Mouse (Mus musculus) hindbrain, postnatal 0 days (tissue): ENCODE measurements around the gene Mindy4. TPM values are rescaled to one million over a fixed set of nuclear protein-coding genes. Genes with fewer than 3 reads are reported as not detected.

ENCODE experiments used
- ATAC-seq: fragments of 200-750 bp; cut with Nextera tagmentation; 2 replicates; pipeline ENCODE4 v1.8.0; 2017; ENCODE audit warnings: mild to moderate bottlenecking, moderate TSS enrichment, moderate library complexity
- DNase-seq: peaks from one replicate; pipeline ENCODE4 v3.0.0-alpha.2; 2015; ENCODE audit warnings: low spot score
- H3K27ac ChIP-seq: fragments of 300-500 bp; sonication (generic); 2 replicates; pipeline ENCODE4 v1.5.1; 2014; ENCODE audit warnings: mild to moderate bottlenecking
- H3K27me3 ChIP-seq: fragments of 300-500 bp; sonication (generic); 2 replicates; pipeline ENCODE4 v1.6.1; 2014; ENCODE audit warnings: low read length, mixed read lengths; ENCODE audit not compliant: insufficient read depth
- H3K36me3 ChIP-seq: fragments of 300-500 bp; sonication (generic); 2 replicates; pipeline ENCODE4 v1.6.1; 2014; ENCODE audit warnings: low read length, mixed read lengths; ENCODE audit not compliant: insufficient read depth
- H3K4me1 ChIP-seq: fragments of 300-500 bp; sonication (generic); 2 replicates; pipeline ENCODE4 v1.6.1; 2014; ENCODE audit warnings: antibody characterized with exemption, low read length, mixed read lengths; ENCODE audit not compliant: insufficient read depth
- H3K4me2 ChIP-seq: fragments of 300-500 bp; sonication (generic); 2 replicates; pipeline ENCODE4 v1.6.1; 2014; ENCODE audit warnings: low read depth, mild to moderate bottlenecking, low read length, moderate library complexity, mixed read lengths
- H3K4me3 ChIP-seq: fragments of 300-500 bp; sonication (generic); 2 replicates; pipeline ENCODE4 v1.5.1; 2014; ENCODE audit warnings: low read length
- H3K9ac ChIP-seq: fragments of 300-500 bp; sonication (generic); replicated peaks from 2 replicates; pipeline ENCODE4 v1.6.1; 2014; ENCODE audit warnings: mild to moderate bottlenecking, low read length, moderate library complexity, mixed read lengths
- H3K9me3 ChIP-seq: fragments of 300-500 bp; sonication (generic); 2 replicates; pipeline ENCODE4 v1.6.1; 2016; ENCODE audit warnings: low read length, mixed read lengths
- CTCF ChIP-seq: IDR thresholded peaks from 2 replicates; pipeline ENCODE4 v1.5.1; 2016; ENCODE audit warnings: antibody characterized with exemption, control low read depth, low read depth
- WGBS: fragments of 180-500 bp; shearing (Covaris S2); extraction: QIAGEN DNeasy Blood & Tissue Kit; methylation state at CpG from one replicate; pipeline ENCODE4 v1.1.7; 2014; 5-methylcytosine and 5-hydroxymethylcytosine counted together
- polyA plus RNA-seq: library from polyadenylated mRNA; unstranded; fragments of >200 nt; fragmentation: Nextera tagmentation; extraction: Ambion mirVana; gene quantifications from 2 replicates; pipeline ENCODE4 v1.2.1, GENCODE M21; 2015
- total RNA-seq: library from RNA; depleted of rRNA; stranded (reverse); fragments of >200 nt; gene quantifications from 2 replicates; pipeline ENCODE4 v1.2.3, GENCODE M21; 2014

The Mindy4 gene
- total and polyA plus RNA-seq, 2 experiments from 2014 or later = 8.2 to 11.7 TPM

DNA sequence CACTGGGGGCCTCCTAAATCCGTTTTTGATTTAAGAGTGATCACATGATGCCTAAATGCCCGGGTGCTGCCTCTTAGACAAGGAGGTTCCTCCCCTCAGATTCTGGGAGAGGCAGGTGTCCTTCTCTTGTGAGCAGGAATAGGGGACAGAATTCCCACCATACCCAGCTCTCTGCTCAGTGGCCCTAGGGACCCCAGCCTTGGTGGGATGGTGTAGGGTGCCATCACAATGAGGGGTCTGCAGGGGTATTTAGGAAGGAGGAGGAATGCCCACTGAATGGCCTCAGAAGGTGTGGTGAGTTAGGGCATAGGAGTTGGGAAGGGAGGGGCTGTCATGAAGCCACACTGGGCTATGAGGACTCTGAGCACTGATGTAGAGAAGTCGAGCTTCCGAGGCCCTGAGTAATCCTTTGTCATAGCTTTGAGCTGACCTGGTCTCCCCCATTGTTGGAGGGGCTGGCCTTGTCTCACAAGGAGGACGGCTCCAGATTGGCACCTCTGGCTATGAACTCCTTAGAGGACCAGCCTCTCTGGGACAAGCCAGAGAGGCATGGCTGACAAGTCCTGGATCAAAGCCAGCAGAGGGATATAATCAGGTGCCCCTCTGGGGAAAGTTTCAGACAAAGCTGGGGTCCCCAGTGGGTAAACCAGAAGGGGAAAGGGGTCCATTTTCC, 129.1 kb downstream of the Mindy4 start:
- ATAC-seq (peak; percentile 60; the same call in 1 of the 2 replicates), DNase-seq (peak; percentile 59)
- peak overlapping the region; percentile 45; the same call in 1 of the 2 replicates for H3K27ac ChIP-seq
- no peaks in the 10 kb centered on the region for H3K27me3 ChIP-seq
- no peak overlapping the region for H3K9ac ChIP-seq
- no peak for TF ChIP-seq CTCF
- H3K9me3 ChIP-seq = no peaks in the 10 kb centered on the region
- no peaks in the 10 kb centered on the region for H3K36me3 ChIP-seq
- H3K4me1 ChIP-seq = peaks cover 14% of the 10 kb centered on the region
- no peak overlapping the region for H3K4me3 ChIP-seq
- H3K4me2 ChIP-seq = 0 out of 2 replicates have a peak overlapping the region, but pooled peaks have one; percentile 7
- WGBS = 39% methylated on average over 5 of the region's 5 CpGs

DNA sequence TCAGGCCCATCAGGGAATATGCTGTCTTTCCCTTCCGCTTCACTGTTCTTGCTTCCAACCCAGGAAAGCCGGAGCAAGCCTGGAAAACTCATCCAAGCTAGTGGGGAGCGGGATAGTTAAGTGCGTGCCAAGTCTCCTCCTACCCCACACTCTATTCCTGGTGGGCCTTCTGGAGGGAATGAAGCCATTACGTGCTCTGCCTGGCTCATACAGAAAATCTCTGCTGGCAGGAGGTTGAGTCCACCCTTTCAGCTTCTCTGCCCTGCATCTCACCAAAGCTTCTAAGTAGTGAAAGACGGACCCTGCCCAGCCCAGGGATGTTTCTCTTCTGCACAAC, 129.6 kb downstream of the Mindy4 start:
- Histone ChIP-seq H3K9ac (no peak overlapping the region), H3K4me1 (peaks cover 14% of the 10 kb centered on the region), H3K9me3 (no peaks in the 10 kb centered on the region), H3K36me3 (no peaks in the 10 kb centered on the region), H3K4me3 (no peak overlapping the region), H3K27ac (peak overlapping the region; percentile 45; the same call in 1 of the 2 replicates), H3K4me2 (0 out of 2 replicates have a peak overlapping the region, but pooled peaks have one; percentile 7), H3K27me3 (no peaks in the 10 kb centered on the region)
- 39% methylated on average over 6 of the region's 6 CpGs for WGBS
- ATAC-seq (peak; percentile 66), DNase-seq (peak; percentile 70)
- no peak for TF ChIP-seq CTCF

DNA sequence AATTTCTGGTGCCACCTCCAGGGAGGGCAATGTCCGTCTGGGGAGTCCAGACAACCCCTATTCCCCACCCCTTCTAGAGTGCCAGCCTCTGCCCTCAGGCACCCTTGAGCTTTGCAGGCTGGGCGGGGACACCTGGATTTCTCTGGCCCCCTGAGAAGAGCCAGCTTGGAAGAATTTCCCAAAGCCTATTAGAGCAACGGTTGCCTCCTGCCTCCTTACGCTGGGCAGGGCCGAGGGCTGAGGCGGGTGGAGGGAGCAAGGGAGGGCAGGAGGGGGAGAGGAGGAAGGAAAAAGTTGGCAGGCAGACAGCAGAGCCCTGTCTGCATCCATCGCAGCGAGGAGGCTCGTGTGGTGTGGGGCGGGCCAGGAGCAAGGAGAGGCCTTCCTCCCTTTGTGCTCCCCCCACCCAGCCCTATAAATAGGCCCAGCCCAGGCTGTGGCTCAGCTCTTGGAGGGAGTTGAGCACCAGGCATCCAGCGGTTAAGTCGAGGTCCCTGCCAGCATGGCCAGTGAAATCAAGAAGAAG, 132.9 kb downstream of the Mindy4 start, which contains the start of gene Aqp1:
Aqp1 (plus strand) TSS at position 444 of the 526 bp plus-strand sequence.
- H3K27me3 ChIP-seq = no peaks in the 10 kb centered on the region
- 23% methylated on average over 12 of the region's 12 CpGs for WGBS
- H3K9ac ChIP-seq = no peak within 1 kb of the TSS
- peaks cover 14% of the 10 kb centered on the region for H3K4me1 ChIP-seq
- no peak for TF ChIP-seq CTCF
- no peak within 1 kb of the TSS for H3K4me3 ChIP-seq
- peak; percentile 71 for DNase-seq
- no peak within 1 kb of the TSS; the same call in 1 of the 2 replicates for H3K4me2 ChIP-seq
- peak; percentile 70 for ATAC-seq
- no peaks in the 10 kb centered on the region for H3K36me3 ChIP-seq
- H3K27ac ChIP-seq = no peak within 1 kb of the TSS
- H3K9me3 ChIP-seq = no peaks in the 10 kb centered on the region

DNA sequence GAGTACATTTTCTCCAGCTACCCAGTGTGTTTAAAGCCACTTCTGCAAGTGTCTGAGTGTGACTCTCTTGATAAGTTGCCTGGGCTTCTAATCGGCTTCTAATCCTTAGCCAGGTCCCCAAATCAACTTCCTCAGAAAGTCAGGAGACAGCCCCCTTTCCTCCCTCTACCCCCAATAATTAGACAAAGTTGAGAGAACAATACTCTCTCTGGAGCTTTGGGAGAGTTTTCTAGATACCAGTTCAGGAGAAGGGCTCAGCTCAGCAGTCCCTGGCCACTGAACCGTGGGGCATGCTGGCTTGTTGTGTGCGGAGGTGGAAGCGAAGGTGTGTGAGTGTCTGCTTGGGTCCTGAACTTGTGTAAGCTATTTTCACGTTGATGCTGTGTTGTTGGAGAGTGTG, 134.1 kb downstream of the Mindy4 start:
- Histone ChIP-seq H3K4me3 (no peak overlapping the region), H3K27ac (no peak overlapping the region), H3K9ac (no peak overlapping the region), H3K4me1 (peaks cover 13% of the 10 kb centered on the region), H3K36me3 (no peaks in the 10 kb centered on the region), H3K9me3 (no peaks in the 10 kb centered on the region), H3K4me2 (no peak overlapping the region), H3K27me3 (no peaks in the 10 kb centered on the region)
- no peak for TF ChIP-seq CTCF
- no peak for DNase-seq
- WGBS = 88% methylated on average over 5 of the region's 5 CpGs
- ATAC-seq = no peak

DNA sequence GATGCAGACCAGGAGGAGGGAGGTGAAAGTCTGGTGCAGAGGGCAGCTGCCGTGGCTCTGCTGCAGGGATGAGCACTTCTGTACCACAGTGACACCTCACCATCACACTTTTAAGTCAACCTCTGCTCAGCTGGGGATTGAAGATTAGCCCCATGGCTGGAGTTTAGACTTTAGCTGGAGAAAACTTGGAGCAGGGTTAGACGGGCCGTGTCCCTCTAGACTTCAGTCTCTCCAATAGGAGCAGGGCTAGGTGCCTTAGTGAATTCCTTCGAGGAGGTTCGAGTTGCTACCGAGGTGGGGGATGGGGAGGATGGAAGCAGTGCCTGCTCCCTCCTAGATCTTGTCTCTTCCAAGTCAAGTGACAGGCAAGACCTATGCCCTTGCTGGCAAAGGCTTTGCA, 134.9 kb downstream of the Mindy4 start:
- no peaks in the 10 kb centered on the region for H3K27me3 ChIP-seq
- DNase-seq (no peak), ATAC-seq (no peak)
- TF ChIP-seq CTCF = no peak
- no peak overlapping the region for H3K9ac ChIP-seq
- no peaks in the 10 kb centered on the region for H3K36me3 ChIP-seq
- H3K27ac ChIP-seq = no peak overlapping the region
- no peaks in the 10 kb centered on the region for H3K9me3 ChIP-seq
- peaks cover 12% of the 10 kb centered on the region for H3K4me1 ChIP-seq
- H3K4me2 ChIP-seq = no peak overlapping the region
- H3K4me3 ChIP-seq = no peak overlapping the region
- WGBS = 60% methylated on average over 6 of the region's 6 CpGs

DNA sequence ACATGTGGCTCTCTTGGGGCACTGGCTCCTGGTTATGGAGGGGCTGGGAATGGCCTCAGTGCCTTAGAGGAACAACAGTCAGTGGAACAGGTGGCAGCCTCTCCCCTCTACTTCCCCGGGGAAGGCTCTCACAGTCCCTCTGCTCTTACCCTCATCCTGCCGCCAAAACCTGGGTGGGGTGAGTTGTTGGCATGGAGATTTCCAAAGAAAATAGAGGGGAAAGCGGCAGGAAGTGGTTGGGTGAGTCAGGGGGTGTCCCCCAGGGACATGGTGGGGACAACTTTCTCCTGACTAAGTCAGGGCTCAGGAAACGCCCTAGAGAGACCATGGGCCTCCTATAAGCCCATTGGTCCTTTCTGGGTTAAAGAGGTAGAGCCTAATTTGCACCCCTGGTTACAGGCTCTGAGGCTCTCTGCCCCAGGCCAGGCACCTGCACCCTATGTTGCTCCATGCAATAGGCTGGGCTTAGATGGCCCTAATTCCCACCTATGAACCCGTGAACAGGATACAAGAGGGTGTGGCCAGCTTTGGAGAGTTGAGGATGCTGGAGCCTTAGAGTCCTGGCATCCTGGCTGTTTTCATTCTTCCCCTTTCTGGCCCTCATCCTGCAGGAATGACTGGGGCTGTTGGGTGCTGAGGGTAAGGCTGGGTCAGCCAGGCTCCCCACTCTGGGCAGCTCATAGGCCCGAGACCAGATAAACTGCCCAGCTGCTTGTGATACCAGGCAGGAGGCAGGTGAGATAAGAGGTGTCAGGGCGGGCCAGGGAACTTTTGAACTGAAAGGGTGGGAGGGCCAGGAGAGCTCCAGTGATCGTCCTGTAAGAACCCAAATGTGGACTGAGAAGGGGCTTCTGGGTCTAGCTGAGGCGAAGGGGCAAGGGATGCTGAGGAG, 136.0 kb downstream of the Mindy4 start:
- WGBS = 77% methylated on average over 9 of the region's 9 CpGs
- H3K4me1 ChIP-seq = peaks cover 12% of the 10 kb centered on the region
- no peaks in the 10 kb centered on the region for H3K36me3 ChIP-seq
- no peak overlapping the region for H3K27ac ChIP-seq
- TF ChIP-seq CTCF = no peak
- no peak for DNase-seq
- no peaks in the 10 kb centered on the region for H3K9me3 ChIP-seq
- H3K27me3 ChIP-seq = no peaks in the 10 kb centered on the region
- no peak for ATAC-seq
- no peak overlapping the region for H3K9ac ChIP-seq
- H3K4me3 ChIP-seq = no peak overlapping the region
- no peak overlapping the region for H3K4me2 ChIP-seq
